9 mouse cellular contexts compared by ENCODE assay signal in genomic region chr1:176275611-176275980, GRCm38 (mm10). TPM values are rescaled to one million over a fixed set of nuclear protein-coding genes. Genes with fewer than 3 reads are reported as not detected.
DNase-seq lines count a peak whose midpoint lies in the region; ATAC-seq and TF ChIP-seq lines count a peak whose summit lies in the region.
"Had no signal": no experiment of that assay in that cellular context is flagged by ENCODE, and none has a peak within 500 bp of the region (broad histone marks: within the 10 kb centered on the region; RNA-seq: fewer than 3 reads in every experiment).

No protein-coding gene starts in this region.

- DNase-seq in heart, postnatal 25 days (ENCODE audit: low spot score), result no peak
- DNase-seq in midbrain, embryonic 11.5 days (ENCODE audit: low spot score, missing footprints), result no peak
- no peak for DNase-seq in layer of hippocampus, adult 8-10 months (ENCODE audit: low spot score in 2 of 2)
- DNase-seq in gastrocnemius, postnatal 4 days (ENCODE audit: low spot score in 2 of 2), result no peak
- DNase-seq in retina, embryonic 14.5 days (ENCODE audit: low spot score), result no peak

- no peaks in the 10 kb centered on the region for H3K36me3 ChIP-seq in heart, embryonic 13.5 days
- no peaks in the 10 kb centered on the region for H3K36me3 ChIP-seq in hindbrain, embryonic 12.5 days
- no peaks in the 10 kb centered on the region for H3K36me3 ChIP-seq in midbrain, embryonic 11.5 days (ENCODE audit: control insufficient read depth, insufficient read depth, low read length)

- peak overlapping the region; percentile 65 for H3K4me3 ChIP-seq in heart, embryonic 13.5 days
- H3K4me3 ChIP-seq in cortical plate, adult 2 months (ENCODE audit: insufficient read depth, low read length), result peak overlapping the region; percentile 55
- H3K4me3 ChIP-seq in hindbrain, embryonic 12.5 days, result peak overlapping the region; percentile 67
- peak overlapping the region; percentile 59 for H3K4me3 ChIP-seq in midbrain, embryonic 11.5 days (ENCODE audit: low read depth, low read length)

- H3K4me2 ChIP-seq in heart, embryonic 13.5 days, result peak overlapping the region; percentile 98
- H3K4me2 ChIP-seq in hindbrain, embryonic 12.5 days (replicated peaks), result peak overlapping the region; percentile 91
- peak overlapping the region; percentile 96 for H3K4me2 ChIP-seq in midbrain, embryonic 11.5 days

- 14% methylated on average over 11 of the region's 11 CpGs for WGBS in heart, embryonic 13.5 days
- WGBS in hindbrain, embryonic 12.5 days, result 9% methylated on average over 11 of the region's 11 CpGs
- 10% methylated on average over 11 of the region's 11 CpGs for WGBS in midbrain, embryonic 11.5 days

- H3K4me1 ChIP-seq in heart, embryonic 13.5 days, result peaks cover 14% of the 10 kb centered on the region
- H3K4me1 ChIP-seq in cortical plate, adult 2 months (ENCODE audit: control insufficient read depth, insufficient read depth, low read length), result no peaks in the 10 kb centered on the region
- peaks cover 5% of the 10 kb centered on the region; the same call in 1 of the 2 replicates for H3K4me1 ChIP-seq in hindbrain, embryonic 12.5 days
- H3K4me1 ChIP-seq in midbrain, embryonic 11.5 days (ENCODE audit: control insufficient read depth, insufficient read depth, low read length), result peaks cover 6% of the 10 kb centered on the region

- H3K27ac ChIP-seq in heart, embryonic 13.5 days (replicated peaks), result no peak overlapping the region
- no peak overlapping the region for H3K27ac ChIP-seq in cortical plate, adult 2 months (ENCODE audit: insufficient read depth, low read length)
- peak overlapping the region; percentile 72; the same call in 1 of the 2 replicates for H3K27ac ChIP-seq in hindbrain, embryonic 12.5 days
- no peak overlapping the region for H3K27ac ChIP-seq in midbrain, embryonic 11.5 days (ENCODE audit: low read depth, low read length)

- peaks cover 44% of the 10 kb centered on the region for H3K27me3 ChIP-seq in heart, embryonic 13.5 days (replicated peaks)
- H3K27me3 ChIP-seq in hindbrain, embryonic 12.5 days, result peaks cover 16% of the 10 kb centered on the region; the same call in 1 of the 2 replicates
- peaks cover 11% of the 10 kb centered on the region for H3K27me3 ChIP-seq in midbrain, embryonic 11.5 days (ENCODE audit: control insufficient read depth, insufficient read depth, low read length)
- H3K27me3 ChIP-seq: CH12.LX had no signal

- H3K9me3 ChIP-seq in heart, embryonic 13.5 days, result no peaks in the 10 kb centered on the region
- H3K9me3 ChIP-seq in hindbrain, embryonic 12.5 days (replicated peaks), result no peaks in the 10 kb centered on the region
- H3K9me3 ChIP-seq in midbrain, embryonic 11.5 days (ENCODE audit: control insufficient read depth, low read length), result no peaks in the 10 kb centered on the region

- intact Hi-C loops in heart, postnatal 25 days (cut with DNase I), result no loop called here

- TF ChIP-seq CTCF in cortical plate, adult 2 months (IDR thresholded peaks at IDR 0.05; ENCODE audit: extremely low read depth, insufficient read depth, low read length), result no peak

- TF ChIP-seq POLR2A in cortical plate, adult 2 months (IDR thresholded peaks at IDR 0.05; ENCODE audit: extremely low read depth, insufficient read depth, low read length), result no peak

- peak overlapping the region; percentile 77 for H3K9ac ChIP-seq in heart, embryonic 13.5 days
- H3K9ac ChIP-seq in hindbrain, embryonic 12.5 days, result peak overlapping the region; percentile 73
- peak overlapping the region; percentile 75 for H3K9ac ChIP-seq in midbrain, embryonic 11.5 days (ENCODE audit: low read length)

- ATAC-seq in heart, embryonic 13.5 days (ENCODE audit: extremely low read depth, insufficient number of reproducible peaks, low FRiP score, low TSS enrichment), result no peak
- no peak; the same call in 1 of the 2 replicates for ATAC-seq in hindbrain, embryonic 12.5 days (ENCODE audit: low FRiP score)
- ATAC-seq in midbrain, embryonic 11.5 days (ENCODE audit: low FRiP score), result peak; percentile 1; the same call in 1 of the 2 replicates

RNA-seq across cellular contexts. Expression of gene Pld5, which starts 0.5 kb away (rescaled TPM):
- 0.42 and 0.74 TPM in 2 replicates for polyA plus RNA-seq in heart, embryonic 13.5 days (2015; fragmentation: Nextera tagmentation; extraction: Ambion mirVana)
- total RNA-seq in heart, postnatal 25 days (2021), result under 1 TPM; 0.14 to 0.23 TPM
- 3.3 and 4.0 TPM in 2 replicates for polyA plus RNA-seq in cortical plate, adult 2 months (2012; rRNA removed)
- polyA plus RNA-seq in hindbrain, embryonic 12.5 days (2016; fragmentation: Nextera tagmentation; extraction: Ambion mirVana), result 3.5 and 4.5 TPM in 2 replicates
- polyA plus RNA-seq in midbrain, embryonic 11.5 days (2014; fragmentation: Nextera tagmentation; extraction: Ambion mirVana), result 0.75 and 1.2 TPM in 2 replicates
- 1 to 10 TPM in 3 of 4 experiments, under 1 TPM in 1; 0.71 to 2.3 (median 1.9) TPM for total RNA-seq in layer of hippocampus, adult 8-10 months (2022)
- 1 to 10 TPM; 5.3 to 5.5 TPM for total RNA-seq in gastrocnemius, postnatal 4 days (2021)
- total RNA-seq: CH12.LX had no signal
